Mouse (Mus musculus): ENCODE results near the gene Faap24. TPM values are rescaled to one million over a fixed set of nuclear protein-coding genes. Genes with fewer than 3 reads are reported as not detected.

The Faap24 gene
- polyA plus RNA-seq, 1 experiment = 14.0 TPM

DNA sequence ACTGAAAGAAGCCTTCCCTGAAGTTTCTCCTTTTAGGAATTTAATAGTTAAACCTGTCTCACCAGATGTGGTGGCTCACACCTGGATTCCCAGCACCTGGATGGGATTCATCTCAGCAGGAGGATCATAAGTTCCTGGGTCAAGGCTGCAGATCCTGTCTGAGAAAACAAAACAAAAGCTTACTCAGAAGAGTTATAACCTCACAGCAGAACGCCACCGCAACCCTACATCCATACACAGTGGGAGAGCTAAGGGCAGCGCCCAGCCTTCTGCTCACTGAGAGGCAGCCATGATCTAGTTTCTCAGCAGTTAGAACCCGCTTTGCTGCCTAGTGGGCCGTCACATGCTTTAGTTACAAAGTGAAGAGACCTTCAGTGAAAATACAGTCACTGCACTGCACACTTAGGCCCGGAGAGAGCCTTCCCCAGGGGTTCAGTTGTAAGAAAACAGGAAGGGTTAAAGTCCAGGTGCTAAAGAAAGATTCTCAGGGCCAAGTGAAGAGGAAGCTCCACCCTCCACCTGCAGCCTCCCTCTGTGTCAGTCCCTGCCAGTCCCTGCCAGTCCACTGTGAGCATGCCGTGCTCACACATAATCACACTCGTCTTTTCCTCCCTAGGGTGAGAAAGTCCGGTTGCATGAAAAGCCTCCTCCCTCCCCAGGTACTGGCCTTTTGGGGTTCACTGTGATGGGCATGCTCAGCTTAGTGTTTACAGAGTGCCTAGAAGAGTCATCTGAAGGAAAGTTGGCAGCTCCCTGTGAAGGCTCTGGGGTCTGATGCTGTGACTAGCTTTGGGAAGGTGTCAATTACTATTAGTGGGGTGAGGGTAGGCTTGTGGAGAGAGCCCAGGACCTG, 19.4 kb upstream of the Faap24 start:
- peaks cover 25% of the 10 kb centered on the region for H3K36me3 ChIP-seq (ENCODE audit: control insufficient read depth, insufficient read depth)
- TF ChIP-seq MAX (IDR thresholded peaks at IDR 0.05) (no peak), CTCF (IDR thresholded peaks at IDR 0.05; ENCODE audit: control insufficient read depth, insufficient read depth, insufficient read length) (no peak), FOSL1 (IDR thresholded peaks at IDR 0.05; ENCODE audit: insufficient read depth, low read length, poor library complexity, severe bottlenecking) (no peak), USF1 (IDR thresholded peaks at IDR 0.05; ENCODE audit: low read depth) (no peak), MYOG (IDR thresholded peaks at IDR 0.05; ENCODE audit: control insufficient read depth, extremely low read depth, insufficient read length) (no peak), MYOD1 (IDR thresholded peaks at IDR 0.05; ENCODE audit: control insufficient read depth, insufficient read length, low read depth) (no peak), CEBPB (IDR thresholded peaks at IDR 0.05; ENCODE audit: low read depth) (no peak)
- H3K79me3 ChIP-seq (ENCODE audit: low read depth) = no peaks in the 10 kb centered on the region
- H3K27me3 ChIP-seq (ENCODE audit: control insufficient read depth, insufficient read depth, insufficient read length) = no peaks in the 10 kb centered on the region
- H3K4me3 ChIP-seq (ENCODE audit: insufficient read depth, poor library complexity, severe bottlenecking) = no peak overlapping the region
- no peak overlapping the region for H3ac ChIP-seq (ENCODE audit: control insufficient read depth, insufficient read length, low read depth)
- no peaks in the 10 kb centered on the region for H3K79me2 ChIP-seq (ENCODE audit: control insufficient read depth, insufficient read depth)

GRCm38 (mm10) chr7:35415226-35415625, 18.6 kb upstream of the Faap24 start:
- no peak for TF ChIP-seq CEBPB (IDR thresholded peaks at IDR 0.05; ENCODE audit: low read depth)
- TF ChIP-seq USF1 (IDR thresholded peaks at IDR 0.05; ENCODE audit: low read depth) = no peak
- TF ChIP-seq FOSL1 (IDR thresholded peaks at IDR 0.05; ENCODE audit: insufficient read depth, low read length, poor library complexity, severe bottlenecking) = no peak
- no peak for TF ChIP-seq MAX (IDR thresholded peaks at IDR 0.05)
- TF ChIP-seq CTCF (IDR thresholded peaks at IDR 0.05; ENCODE audit: control insufficient read depth, insufficient read depth, insufficient read length) = no peak
- no peak for TF ChIP-seq MYOG (IDR thresholded peaks at IDR 0.05; ENCODE audit: control insufficient read depth, extremely low read depth, insufficient read length)
- TF ChIP-seq MYOD1 (IDR thresholded peaks at IDR 0.05; ENCODE audit: control insufficient read depth, insufficient read length, low read depth) = no peak
- peaks cover 28% of the 10 kb centered on the region for H3K36me3 ChIP-seq (ENCODE audit: control insufficient read depth, insufficient read depth)
- H3ac ChIP-seq (ENCODE audit: control insufficient read depth, insufficient read length, low read depth) = no peak overlapping the region

DNA sequence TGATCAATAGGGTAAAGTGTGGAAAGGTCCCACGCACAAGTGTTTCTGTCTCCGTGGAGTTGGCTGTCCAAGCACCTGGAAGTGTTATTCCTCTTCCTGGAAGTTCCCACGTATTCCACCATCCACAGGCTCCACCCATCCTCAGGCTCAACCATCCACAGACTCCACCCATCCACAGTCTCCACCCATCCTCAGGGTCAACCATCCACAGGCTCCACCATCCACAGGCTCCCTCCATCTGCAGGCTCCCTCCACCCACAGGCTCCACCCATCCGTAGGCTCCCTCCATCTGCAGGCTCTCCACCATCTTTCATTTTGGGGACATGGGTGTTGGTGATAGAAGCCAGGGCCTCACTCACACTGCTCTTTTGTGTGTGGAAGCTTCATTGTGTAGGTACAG, 4.5 kb upstream of the Faap24 start:
- TF ChIP-seq MYOG (IDR thresholded peaks at IDR 0.05; ENCODE audit: control insufficient read depth, extremely low read depth, insufficient read length) (no peak), CTCF (IDR thresholded peaks at IDR 0.05; ENCODE audit: control insufficient read depth, insufficient read depth, insufficient read length) (no peak), MAX (IDR thresholded peaks at IDR 0.05) (no peak), MYOD1 (IDR thresholded peaks at IDR 0.05; ENCODE audit: control insufficient read depth, insufficient read length, low read depth) (no peak), CEBPB (IDR thresholded peaks at IDR 0.05; ENCODE audit: low read depth) (no peak), FOSL1 (IDR thresholded peaks at IDR 0.05; ENCODE audit: insufficient read depth, low read length, poor library complexity, severe bottlenecking) (no peak), USF1 (IDR thresholded peaks at IDR 0.05; ENCODE audit: low read depth) (no peak)
- Histone ChIP-seq H3ac (ENCODE audit: control insufficient read depth, insufficient read length, low read depth) (no peak overlapping the region), H3K79me2 (ENCODE audit: control insufficient read depth, insufficient read depth) (peaks cover 13% of the 10 kb centered on the region), H3K79me3 (ENCODE audit: low read depth) (peaks cover 2% of the 10 kb centered on the region), H3K36me3 (ENCODE audit: control insufficient read depth, insufficient read depth) (peaks cover 30% of the 10 kb centered on the region), H3K4me3 (ENCODE audit: insufficient read depth, poor library complexity, severe bottlenecking) (no peak overlapping the region), H3K27me3 (ENCODE audit: control insufficient read depth, insufficient read depth, insufficient read length) (no peaks in the 10 kb centered on the region)

More at GRCm38 (mm10) chr7:35415226-35415625, 18.6 kb upstream of the Faap24 start:
- no peaks in the 10 kb centered on the region for H3K79me3 ChIP-seq (ENCODE audit: low read depth)
- no peaks in the 10 kb centered on the region for H3K79me2 ChIP-seq (ENCODE audit: control insufficient read depth, insufficient read depth)
- no peaks in the 10 kb centered on the region for H3K27me3 ChIP-seq (ENCODE audit: control insufficient read depth, insufficient read depth, insufficient read length)
- H3K4me3 ChIP-seq (ENCODE audit: insufficient read depth, poor library complexity, severe bottlenecking) = no peak overlapping the region

GRCm38 (mm10) chr7:35395734-35396456, 741 bp downstream of the Faap24 start:
- TF ChIP-seq FOSL1 (IDR thresholded peaks at IDR 0.05; ENCODE audit: insufficient read depth, low read length, poor library complexity, severe bottlenecking) (no peak), MYOG (IDR thresholded peaks at IDR 0.05; ENCODE audit: control insufficient read depth, extremely low read depth, insufficient read length) (no peak)
- H3K4me3 ChIP-seq (ENCODE audit: insufficient read depth, poor library complexity, severe bottlenecking) = peak overlapping the region; percentile 75
- H3K36me3 ChIP-seq (ENCODE audit: control insufficient read depth, insufficient read depth) = peaks cover 21% of the 10 kb centered on the region
- H3ac ChIP-seq (ENCODE audit: control insufficient read depth, insufficient read length, low read depth) = peak overlapping the region; percentile 72
- peaks cover 29% of the 10 kb centered on the region for H3K79me2 ChIP-seq (ENCODE audit: control insufficient read depth, insufficient read depth)
- no peaks in the 10 kb centered on the region for H3K27me3 ChIP-seq (ENCODE audit: control insufficient read depth, insufficient read depth, insufficient read length)
- peaks cover 14% of the 10 kb centered on the region for H3K79me3 ChIP-seq (ENCODE audit: low read depth)

DNA sequence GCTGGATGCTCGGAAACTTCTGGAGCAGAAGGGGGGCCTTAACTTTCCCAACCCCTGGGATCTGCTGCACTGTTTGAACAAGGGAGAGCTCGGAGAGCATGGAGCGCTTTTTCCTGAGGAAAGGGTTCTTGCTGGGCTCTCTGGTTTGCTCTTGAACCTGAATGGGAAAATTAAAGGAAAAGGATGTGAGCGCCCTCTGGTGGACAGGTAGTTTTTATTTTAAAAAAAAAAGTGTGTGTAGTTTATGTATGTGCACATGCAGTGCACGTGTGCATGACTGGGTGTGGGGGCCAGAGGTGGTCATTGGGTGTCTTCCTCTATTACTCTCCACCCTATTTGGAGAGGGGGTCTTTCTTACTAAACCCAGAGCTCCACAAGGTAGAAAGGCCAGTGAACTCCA, 3.7 kb downstream of the Faap24 start:
- H3K36me3 ChIP-seq (ENCODE audit: control insufficient read depth, insufficient read depth) = peaks cover 21% of the 10 kb centered on the region
- no peaks in the 10 kb centered on the region for H3K27me3 ChIP-seq (ENCODE audit: control insufficient read depth, insufficient read depth, insufficient read length)
- peaks cover 26% of the 10 kb centered on the region for H3K79me2 ChIP-seq (ENCODE audit: control insufficient read depth, insufficient read depth)
- H3K4me3 ChIP-seq (ENCODE audit: insufficient read depth, poor library complexity, severe bottlenecking) = no peak overlapping the region
- no peak overlapping the region for H3ac ChIP-seq (ENCODE audit: control insufficient read depth, insufficient read length, low read depth)
- no peak for TF ChIP-seq MYOD1 (IDR thresholded peaks at IDR 0.05; ENCODE audit: control insufficient read depth, insufficient read length, low read depth)
- no peak for TF ChIP-seq CEBPB (IDR thresholded peaks at IDR 0.05; ENCODE audit: low read depth)
- TF ChIP-seq MAX (IDR thresholded peaks at IDR 0.05) = no peak
- TF ChIP-seq FOSL1 (IDR thresholded peaks at IDR 0.05; ENCODE audit: insufficient read depth, low read length, poor library complexity, severe bottlenecking) = no peak
- TF ChIP-seq MYOG (IDR thresholded peaks at IDR 0.05; ENCODE audit: control insufficient read depth, extremely low read depth, insufficient read length) = no peak
- TF ChIP-seq CTCF (IDR thresholded peaks at IDR 0.05; ENCODE audit: control insufficient read depth, insufficient read depth, insufficient read length) = no peak
- TF ChIP-seq USF1 (IDR thresholded peaks at IDR 0.05; ENCODE audit: low read depth) = no peak
- peaks cover 13% of the 10 kb centered on the region for H3K79me3 ChIP-seq (ENCODE audit: low read depth)

Measured in C2C12 (cell line).